Mouse (Mus musculus): Measurements from ENCODE around the gene Dnmt3a.
A peak's percentile ranks its signal among the peaks of the same experiment; 100 is the strongest.

Gene Dnmt3a

GRCm38 (mm10) chr12:3787041-3787440 lies 18.8 kb upstream of the Dnmt3a start:
- DNase-seq (ENCODE audit: low read depth, low spot score), result no peak

GRCm38 (mm10) chr12:3787541-3787940 lies 18.3 kb upstream of the Dnmt3a start:
- no peak for DNase-seq (ENCODE audit: low read depth, low spot score)

- DNase-seq (ENCODE audit: low read depth, low spot score), result peak; percentile 58
Observed at GRCm38 (mm10) chr12:3788421-3789051, 17.3 kb upstream of the Dnmt3a start.

GRCm38 (mm10) chr12:3789626-3790185 lies 16.1 kb upstream of the Dnmt3a start:
- no peak for DNase-seq (ENCODE audit: low read depth, low spot score)

GRCm38 (mm10) chr12:3791257-3791656 lies 14.6 kb upstream of the Dnmt3a start:
- no peak for DNase-seq (ENCODE audit: low read depth, low spot score)

GRCm38 (mm10) chr12:3791732-3792131 lies 14.1 kb upstream of the Dnmt3a start:
- peak; percentile 95 for DNase-seq (ENCODE audit: low read depth, low spot score)

- DNase-seq (ENCODE audit: low read depth, low spot score), result no peak
Observed at GRCm38 (mm10) chr12:3792248-3792647, 13.6 kb upstream of the Dnmt3a start.

GRCm38 (mm10) chr12:3795569-3795968 lies 10.2 kb upstream of the Dnmt3a start:
- no peak for DNase-seq (ENCODE audit: low read depth, low spot score)

GRCm38 (mm10) chr12:3799551-3799950 lies 6.3 kb upstream of the Dnmt3a start:
- DNase-seq (ENCODE audit: low read depth, low spot score), result no peak

- DNase-seq (ENCODE audit: low read depth, low spot score), result peak; percentile 89
Observed at GRCm38 (mm10) chr12:3806271-3806684, 471 bp downstream of the Dnmt3a start.

- no peak for DNase-seq (ENCODE audit: low read depth, low spot score)
Observed at GRCm38 (mm10) chr12:3806703-3807547, 1.1 kb downstream of the Dnmt3a start.

- peak; percentile 39 for DNase-seq (ENCODE audit: low read depth, low spot score)
Observed at GRCm38 (mm10) chr12:3807548-3808395, 2.0 kb downstream of the Dnmt3a start.

- DNase-seq (ENCODE audit: low read depth, low spot score), result peak; percentile 37
Observed at GRCm38 (mm10) chr12:3808396-3808981, 2.7 kb downstream of the Dnmt3a start.

- no peak for DNase-seq (ENCODE audit: low read depth, low spot score)
Observed at GRCm38 (mm10) chr12:3809520-3810180, 3.8 kb downstream of the Dnmt3a start.

- DNase-seq (ENCODE audit: low read depth, low spot score), result no peak
Observed at GRCm38 (mm10) chr12:3810455-3810854, 4.6 kb downstream of the Dnmt3a start.

GRCm38 (mm10) chr12:3811596-3811995 lies 5.8 kb downstream of the Dnmt3a start:
- no peak for DNase-seq (ENCODE audit: low read depth, low spot score)

- no peak for DNase-seq (ENCODE audit: low read depth, low spot score)
Observed at GRCm38 (mm10) chr12:3812251-3812650, 6.4 kb downstream of the Dnmt3a start.

GRCm38 (mm10) chr12:3813138-3813537 lies 7.3 kb downstream of the Dnmt3a start:
- DNase-seq (ENCODE audit: low read depth, low spot score), result no peak

GRCm38 (mm10) chr12:3815386-3815785 lies 9.6 kb downstream of the Dnmt3a start:
- no peak for DNase-seq (ENCODE audit: low read depth, low spot score)

- DNase-seq (ENCODE audit: low read depth, low spot score), result no peak
Observed at GRCm38 (mm10) chr12:3817033-3817432, 11.2 kb downstream of the Dnmt3a start.

- no peak for DNase-seq (ENCODE audit: low read depth, low spot score)
Observed at GRCm38 (mm10) chr12:3817566-3817965, 11.8 kb downstream of the Dnmt3a start.
